Mouse (Mus musculus) adrenal gland, adult 18-20 months (tissue): ENCODE results near the gene Bcr. TPM values are rescaled to one million over a fixed set of nuclear protein-coding genes. Genes with fewer than 3 reads are reported as not detected.
"Not testable (repeated sequence)": the region's sequence is repeated elsewhere in the genome, so short reads cannot be mapped to it uniquely, and the experiment has no call there.

Experiments used
- DNase-seq, 2 experiments: peaks; one replicate each; pipeline ENCODE4 v3.0.0; 2021 to 2022; ENCODE audit warnings: low spot score in 2 of 2
- long read RNA-seq, 2 experiments: library from polyadenylated mRNA; stranded (forward); transcript quantifications; one replicate each; pipeline ENCODE4 v2.0.0; 2021
- total RNA-seq, 2 experiments: library from RNA; stranded (reverse); gene quantifications; 1 replicate in 1 of 2; 2 replicates in 1 of 2; pipeline ENCODE4 v1.2.3; 2021

Bcr gene
- 10 to 100 TPM; 35.0 to 41.0 TPM for total RNA-seq
- long read RNA-seq, experiment 1, full-length matches to known transcripts = 2 of 4 reads
- long read RNA-seq, experiment 1, partial matches to known transcripts = 0 of 4 reads
- long read RNA-seq, experiment 1, other reads (novel, unspliced or antisense) = 2 of 4 reads
- long read RNA-seq, experiment 2, full-length matches to known transcripts = 4 of 10 reads
- long read RNA-seq, experiment 2, partial matches to known transcripts = 4 of 10 reads
- long read RNA-seq, experiment 2, other reads (novel, unspliced or antisense) = 2 of 10 reads

- peak; percentile 84 to 87 for DNase-seq
Observed at GRCm38 (mm10) chr10:75060217-75060842, at the start of gene Bcr. TSS of gene Bcr (plus strand) at chr10:75060592.

GRCm38 (mm10) chr10:75010704-75011103 is 49.7 kb upstream of the Bcr start:
- no peak for DNase-seq

- DNase-seq = no peak
Observed at GRCm38 (mm10) chr10:75015465-75015864, 44.9 kb upstream of the Bcr start.

GRCm38 (mm10) chr10:75016481-75016880 is 43.9 kb upstream of the Bcr start:
- no peak for DNase-seq

- DNase-seq = no peak
Observed at GRCm38 (mm10) chr10:75020271-75020670, 40.1 kb upstream of the Bcr start.

GRCm38 (mm10) chr10:75021138-75021537 is 39.3 kb upstream of the Bcr start:
- peak; percentile 78 to 83 for DNase-seq

GRCm38 (mm10) chr10:75026491-75026890 is 33.9 kb upstream of the Bcr start:
- no peak for DNase-seq

- DNase-seq = no peak
Observed at GRCm38 (mm10) chr10:75028743-75029142, 31.6 kb upstream of the Bcr start.

- no peak for DNase-seq
Observed at GRCm38 (mm10) chr10:75029677-75030076, 30.7 kb upstream of the Bcr start.

GRCm38 (mm10) chr10:75030234-75030633 is 30.2 kb upstream of the Bcr start:
- no peak for DNase-seq

GRCm38 (mm10) chr10:75031345-75032114 is 28.9 kb upstream of the Bcr start:
- no peak for DNase-seq

- peak; percentile 78 to 79 for DNase-seq
Observed at GRCm38 (mm10) chr10:75032395-75032794, 28.0 kb upstream of the Bcr start, which contains the start of gene Rsph14. TSS of gene Rsph14 (minus strand) at chr10:75032586.

- peak; percentile 89 to 91 for DNase-seq
Observed at GRCm38 (mm10) chr10:75036883-75037379, 23.5 kb upstream of the Bcr start, which contains the start of gene Rab36. TSS of gene Rab36 (plus strand) at chr10:75037058.

GRCm38 (mm10) chr10:75042060-75042459 is 18.3 kb upstream of the Bcr start:
- DNase-seq = not testable (repeated sequence)

- DNase-seq = no peak
Observed at GRCm38 (mm10) chr10:75044459-75044858, 15.9 kb upstream of the Bcr start.

GRCm38 (mm10) chr10:75045831-75046230 is 14.6 kb upstream of the Bcr start:
- DNase-seq = no peak

GRCm38 (mm10) chr10:75048711-75049110 is 11.7 kb upstream of the Bcr start:
- no peak for DNase-seq

GRCm38 (mm10) chr10:75051364-75052074 is 8.9 kb upstream of the Bcr start:
- no peak for DNase-seq

GRCm38 (mm10) chr10:75052902-75053301 is 7.5 kb upstream of the Bcr start:
- DNase-seq = no peak

GRCm38 (mm10) chr10:75053655-75054054 is 6.7 kb upstream of the Bcr start:
- DNase-seq = no peak

GRCm38 (mm10) chr10:75054125-75054524 is 6.3 kb upstream of the Bcr start:
- no peak for DNase-seq
